9 mouse cellular contexts compared by ENCODE assay signal in genomic region chr6:94592243-94592642, GRCm38 (mm10).
DNase-seq lines count a peak whose midpoint lies in the region; ATAC-seq lines count a peak whose summit lies in the region.
"Had no signal": no experiment of that assay in that cellular context is flagged by ENCODE, and none has a peak within 500 bp of the region (broad histone marks: within the 10 kb centered on the region; RNA-seq: fewer than 3 reads in every experiment).

No protein-coding gene starts in this region.

- DNase-seq in hindbrain, embryonic 10.5 days (ENCODE audit: low spot score): no peak
- peak; percentile 74 for DNase-seq in embryonic facial prominence, embryonic 10.5 days (ENCODE audit: low spot score)
- peak; percentile 32 for DNase-seq in liver, embryonic 11.5 days (ENCODE audit: low spot score)
- no peak for DNase-seq in cerebellum, postnatal 4 days (ENCODE audit: low spot score in 2 of 2)
- DNase-seq in urinary bladder, postnatal 36 days (ENCODE audit: low spot score in 2 of 2): no peak
- no peak for DNase-seq in thymus, postnatal 10 days (ENCODE audit: low spot score in 2 of 2)

- peaks cover 23% of the 10 kb centered on the region for H3K4me1 ChIP-seq in hindbrain, embryonic 13.5 days (replicated peaks)
- H3K4me1 ChIP-seq in hindbrain, embryonic 10.5 days (replicated peaks): peaks cover 28% of the 10 kb centered on the region
- peaks cover 48% of the 10 kb centered on the region for H3K4me1 ChIP-seq in embryonic facial prominence, embryonic 10.5 days
- peaks cover 60% of the 10 kb centered on the region for H3K4me1 ChIP-seq in heart, embryonic 13.5 days
- 0 out of 2 replicates have a peak, but pooled peaks cover 3% of the 10 kb centered on the region for H3K4me1 ChIP-seq in liver, embryonic 11.5 days (replicated peaks; ENCODE audit: control insufficient read depth, insufficient read depth, low read length)
- H3K4me1 ChIP-seq: liver, embryonic 15.5 days had no signal

- peak overlapping the region; percentile 70; the same call in 1 of the 2 replicates for H3K27ac ChIP-seq in hindbrain, embryonic 13.5 days
- H3K27ac ChIP-seq in hindbrain, embryonic 10.5 days: no peak overlapping the region
- H3K27ac ChIP-seq in embryonic facial prominence, embryonic 10.5 days (replicated peaks): no peak overlapping the region
- H3K27ac ChIP-seq in heart, embryonic 13.5 days (replicated peaks): peak overlapping the region; percentile 86
- no peak overlapping the region for H3K27ac ChIP-seq in liver, embryonic 11.5 days (ENCODE audit: low read depth, low read length)
- H3K27ac ChIP-seq: liver, embryonic 15.5 days had no signal

- H3K4me3 ChIP-seq in hindbrain, embryonic 13.5 days: no peak overlapping the region
- no peak overlapping the region for H3K4me3 ChIP-seq in hindbrain, embryonic 10.5 days
- H3K4me3 ChIP-seq in embryonic facial prominence, embryonic 10.5 days: no peak overlapping the region
- H3K4me3 ChIP-seq in heart, embryonic 13.5 days: peak overlapping the region; percentile 38
- no peak overlapping the region for H3K4me3 ChIP-seq in liver, embryonic 11.5 days (ENCODE audit: low read depth, low read length)
- H3K4me3 ChIP-seq: liver, embryonic 15.5 days had no signal

- 0 out of 2 replicates have a peak overlapping the region, but pooled peaks have one; percentile 13 for H3K4me2 ChIP-seq in hindbrain, embryonic 13.5 days
- H3K4me2 ChIP-seq in heart, embryonic 13.5 days: peak overlapping the region; percentile 64
- no peak overlapping the region for H3K4me2 ChIP-seq in liver, embryonic 11.5 days
- H3K4me2 ChIP-seq: liver, embryonic 15.5 days had no signal

- no peaks in the 10 kb centered on the region for H3K9me3 ChIP-seq in hindbrain, embryonic 13.5 days
- no peaks in the 10 kb centered on the region for H3K9me3 ChIP-seq in hindbrain, embryonic 10.5 days
- H3K9me3 ChIP-seq in embryonic facial prominence, embryonic 10.5 days: no peaks in the 10 kb centered on the region
- H3K9me3 ChIP-seq in heart, embryonic 13.5 days: no peaks in the 10 kb centered on the region
- no peaks in the 10 kb centered on the region for H3K9me3 ChIP-seq in liver, embryonic 11.5 days (ENCODE audit: control insufficient read depth, low read length)
- H3K9me3 ChIP-seq: liver, embryonic 15.5 days had no signal

- H3K27me3 ChIP-seq in hindbrain, embryonic 13.5 days: no peaks in the 10 kb centered on the region
- H3K27me3 ChIP-seq in hindbrain, embryonic 10.5 days (ENCODE audit: insufficient read depth, poor library complexity, severe bottlenecking): no peaks in the 10 kb centered on the region
- no peaks in the 10 kb centered on the region for H3K27me3 ChIP-seq in embryonic facial prominence, embryonic 10.5 days (replicated peaks; ENCODE audit: low read depth, poor library complexity, severe bottlenecking)
- H3K27me3 ChIP-seq in heart, embryonic 13.5 days (replicated peaks): no peaks in the 10 kb centered on the region
- no peaks in the 10 kb centered on the region for H3K27me3 ChIP-seq in liver, embryonic 11.5 days (replicated peaks; ENCODE audit: control insufficient read depth, insufficient read depth, low read length)
- H3K27me3 ChIP-seq: liver, embryonic 15.5 days had no signal

- no peak overlapping the region for H3K9ac ChIP-seq in hindbrain, embryonic 13.5 days
- peak overlapping the region; percentile 65; the same call in 1 of the 2 replicates for H3K9ac ChIP-seq in heart, embryonic 13.5 days
- no peak overlapping the region for H3K9ac ChIP-seq in liver, embryonic 11.5 days (ENCODE audit: low read depth, low read length)
- H3K9ac ChIP-seq: liver, embryonic 15.5 days had no signal

- no peak for ATAC-seq in hindbrain, embryonic 13.5 days (ENCODE audit: low FRiP score)
- peak; percentile 26; the same call in 1 of the 2 replicates for ATAC-seq in heart, embryonic 13.5 days (ENCODE audit: extremely low read depth, insufficient number of reproducible peaks, low FRiP score, low TSS enrichment)
- ATAC-seq in liver, embryonic 11.5 days (replicated peaks; ENCODE audit: low FRiP score): no peak

- WGBS in hindbrain, embryonic 13.5 days: 36% methylated on average over 8 of the region's 8 CpGs
- WGBS in hindbrain, embryonic 10.5 days: 55% methylated on average over 8 of the region's 8 CpGs
- WGBS in embryonic facial prominence, embryonic 10.5 days: 39% methylated on average over 8 of the region's 8 CpGs
- WGBS in heart, embryonic 13.5 days: 4% methylated on average over 8 of the region's 8 CpGs
- WGBS in liver, embryonic 11.5 days: 55% methylated on average over 8 of the region's 8 CpGs

- H3K36me3 ChIP-seq in hindbrain, embryonic 13.5 days: no peaks in the 10 kb centered on the region
- H3K36me3 ChIP-seq in hindbrain, embryonic 10.5 days: no peaks in the 10 kb centered on the region
- no peaks in the 10 kb centered on the region for H3K36me3 ChIP-seq in embryonic facial prominence, embryonic 10.5 days (replicated peaks)
- no peaks in the 10 kb centered on the region for H3K36me3 ChIP-seq in heart, embryonic 13.5 days
- H3K36me3 ChIP-seq in liver, embryonic 11.5 days (ENCODE audit: control insufficient read depth, insufficient read depth, low read length): no peaks in the 10 kb centered on the region
- H3K36me3 ChIP-seq: liver, embryonic 15.5 days had no signal

Comparison
In these comparisons a context has a peak if more than half of its experiments do, and no peak if none do; other contexts are left out.
1. H3K27ac ChIP-seq: peak in hindbrain, embryonic 13.5 days (single experiment) and heart, embryonic 13.5 days (single experiment); none in hindbrain, embryonic 10.5 days (single experiment), embryonic facial prominence, embryonic 10.5 days (single experiment) and liver, embryonic 11.5 days (single experiment).
2. DNase-seq: peak in embryonic facial prominence, embryonic 10.5 days (single experiment) and liver, embryonic 11.5 days (single experiment); none in hindbrain, embryonic 10.5 days (single experiment), cerebellum, postnatal 4 days (0 of 2), urinary bladder, postnatal 36 days (0 of 2) and thymus, postnatal 10 days (0 of 2).